In the genomic region with DNA sequence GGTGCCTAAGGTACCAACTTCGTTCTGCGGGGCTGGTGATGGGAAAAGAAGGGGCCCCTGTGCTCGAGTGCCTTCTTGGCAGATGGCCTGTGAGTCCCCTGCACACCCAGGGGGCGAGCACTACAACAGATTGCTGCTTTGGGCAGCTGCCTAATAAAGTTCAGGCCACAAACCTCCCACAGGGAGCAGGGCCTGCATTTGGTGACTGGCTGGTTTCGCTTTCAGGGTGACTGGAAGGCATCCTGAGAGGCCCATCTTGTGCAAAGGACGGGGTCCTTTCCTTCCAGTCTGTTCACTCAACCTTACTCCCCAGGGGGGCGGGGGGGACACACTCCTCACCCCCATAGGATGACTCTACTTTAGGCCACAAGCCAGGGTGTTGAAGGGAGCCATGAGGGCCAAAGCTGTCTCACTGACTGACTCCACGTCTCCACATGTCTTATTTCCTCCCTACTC, we compare ENCODE assay signal across 11 mouse cellular contexts. TPM values are rescaled to one million over a fixed set of nuclear protein-coding genes. Genes with fewer than 3 reads are reported as not detected.
DNase-seq lines count a peak whose midpoint lies in the region; ATAC-seq lines count a peak whose summit lies in the region.
"Had no signal": no experiment of that assay in that cellular context is flagged by ENCODE, and none has a peak within 500 bp of the region (broad histone marks: within the 10 kb centered on the region; RNA-seq: fewer than 3 reads in every experiment).

No protein-coding gene starts in this region.

- H3K27me3 ChIP-seq in heart, embryonic 12.5 days (replicated peaks), result no peaks in the 10 kb centered on the region

- H3K4me1 ChIP-seq in heart, embryonic 12.5 days (replicated peaks), result peaks cover 12% of the 10 kb centered on the region; the same call in 1 of the 2 replicates

- no peak overlapping the region for H3K4me3 ChIP-seq in heart, embryonic 12.5 days

- WGBS in heart, embryonic 12.5 days, result 67% methylated on average over 8 of the region's 8 CpGs

- no peaks in the 10 kb centered on the region for H3K36me3 ChIP-seq in heart, embryonic 12.5 days

- peak overlapping the region; percentile 4; the same call in 1 of the 2 replicates for H3K4me2 ChIP-seq in heart, embryonic 12.5 days

- H3K27ac ChIP-seq in heart, embryonic 12.5 days (ENCODE audit: poor library complexity, severe bottlenecking), result no peak overlapping the region; the same call in 1 of the 2 replicates

- no peak for ATAC-seq in heart, embryonic 12.5 days (ENCODE audit: insufficient number of reproducible peaks, low FRiP score)
- ATAC-seq in activated CD4-positive, CD25-positive, alpha-beta regulatory T cell, adult 4 months, result peak; percentile 65
- peak; percentile 16; the same call in 1 of the 2 replicates for ATAC-seq in megakaryocyte progenitor cell, adult 5-6 weeks (replicated peaks; ENCODE audit: poor library complexity)

- DNase-seq in heart, adult 9 months (ENCODE audit: low spot score in 2 of 2), result no peak
- DNase-seq in 3134 (ENCODE audit: extremely low read depth, insufficient read length, low spot score), result peak; percentile 40
- no peak for DNase-seq in thymus, postnatal 10 days (ENCODE audit: low spot score in 2 of 2)
- no peak for DNase-seq in adrenal gland, adult (ENCODE audit: inconsistent age in 2 of 2, low spot score in 1 of 2)
- DNase-seq in thymus, postnatal 4 days, result no peak
- DNase-seq: gastrocnemius, postnatal 25 days had no signal

- peak overlapping the region; percentile 33; the same call in 1 of the 2 replicates for H3K9ac ChIP-seq in heart, embryonic 12.5 days

- peaks cover 3% of the 10 kb centered on the region; the same call in 1 of the 2 replicates for H3K9me3 ChIP-seq in heart, embryonic 12.5 days (replicated peaks)

RNA-seq across cellular contexts. Expression of gene Il2rb, which starts 15.1 kb away (rescaled TPM):
- 0.09 TPM in 1 of 2 replicates, not detected in the other for polyA plus RNA-seq in heart, embryonic 12.5 days (2016; fragmentation: Nextera tagmentation; extraction: Ambion mirVana)
- polyA plus RNA-seq in activated CD4-positive, CD25-positive, alpha-beta regulatory T cell, adult 4 months (2017; shearing (Covaris generic)), result 100 to 1,000 TPM; 489 to 584 TPM
- total RNA-seq in megakaryocyte progenitor cell, adult 5-6 weeks (2015), result 0.54 TPM in 2 replicates
- 0.04 and 0.10 TPM in 2 replicates for total RNA-seq in megakaryocyte progenitor cell, adult 5-6 weeks (2017)
- total RNA-seq: gastrocnemius, postnatal 25 days had no signal

RNA-seq across cellular contexts. Expression of gene C1qtnf6, which starts 21.1 kb away (rescaled TPM):
- polyA plus RNA-seq in heart, embryonic 12.5 days (2016; fragmentation: Nextera tagmentation; extraction: Ambion mirVana), result 30.4 and 32.4 TPM in 2 replicates
- polyA plus RNA-seq in activated CD4-positive, CD25-positive, alpha-beta regulatory T cell, adult 4 months (2017; shearing (Covaris generic)), result 10 to 100 TPM; 15.5 to 15.9 TPM
- 4.8 and 5.3 TPM in 2 replicates for total RNA-seq in megakaryocyte progenitor cell, adult 5-6 weeks (2015)
- total RNA-seq in megakaryocyte progenitor cell, adult 5-6 weeks (2017), result 0.30 and 0.46 TPM in 2 replicates

RNA-seq across cellular contexts. Expression of gene Sstr3, which starts 34.3 kb away (rescaled TPM):
- polyA plus RNA-seq in heart, embryonic 12.5 days (2016; fragmentation: Nextera tagmentation; extraction: Ambion mirVana), result 0.13 TPM in 1 of 2 replicates, not detected in the other
- polyA plus RNA-seq in activated CD4-positive, CD25-positive, alpha-beta regulatory T cell, adult 4 months (2017; shearing (Covaris generic)), result not detected
- not detected in 2 replicates for total RNA-seq in megakaryocyte progenitor cell, adult 5-6 weeks (2015)
- total RNA-seq in megakaryocyte progenitor cell, adult 5-6 weeks (2017), result not detected in 2 replicates
- total RNA-seq: gastrocnemius, postnatal 25 days; MEL had no signal

RNA-seq across cellular contexts. Expression of gene Tmprss6, which starts 41.7 kb away (rescaled TPM):
- 0.19 and 0.30 TPM in 2 replicates for polyA plus RNA-seq in heart, embryonic 12.5 days (2016; fragmentation: Nextera tagmentation; extraction: Ambion mirVana)
- polyA plus RNA-seq in activated CD4-positive, CD25-positive, alpha-beta regulatory T cell, adult 4 months (2017; shearing (Covaris generic)), result not detected
- not detected in 2 replicates for total RNA-seq in megakaryocyte progenitor cell, adult 5-6 weeks (2015)
- not detected in 2 replicates for total RNA-seq in megakaryocyte progenitor cell, adult 5-6 weeks (2017)
- total RNA-seq: gastrocnemius, postnatal 25 days; layer of hippocampus, postnatal 14 days had no signal

Comparison
In these comparisons a context has a peak if more than half of its experiments do, and no peak if none do; other contexts are left out.
1. RNA of gene Il2rb, which starts 15.1 kb away (polyA plus RNA-seq): 489 to 584 TPM in activated CD4-positive, CD25-positive, alpha-beta regulatory T cell, adult 4 months; 0.09 TPM in heart, embryonic 12.5 days; every median in the first group is over 100 times any median in the second.